Mouse (Mus musculus) stomach, postnatal 0 days (tissue): Measurements from ENCODE around the gene Nsd2. TPM values are rescaled to one million over a fixed set of nuclear protein-coding genes. Genes with fewer than 3 reads are reported as not detected.

Experiments used
- ATAC-seq: fragments of 200-750 bp; cut with Nextera tagmentation; 2 replicates; pipeline ENCODE4 v1.8.0; 2017; ENCODE audit not compliant: low FRiP score, low TSS enrichment
- DNase-seq: peaks from one replicate; pipeline ENCODE4 v3.0.0-alpha.2; 2016; ENCODE audit warnings: low spot score
- H3K27ac ChIP-seq: fragments of 300-500 bp; sonication (generic); replicated peaks from 2 replicates; pipeline ENCODE4 v1.5.1; 2014; ENCODE audit warnings: mild to moderate bottlenecking, control low read depth
- H3K27me3 ChIP-seq: fragments of 300-500 bp; sonication (generic); 2 replicates; pipeline ENCODE4 v1.6.1; 2014; ENCODE audit warnings: low read length; ENCODE audit not compliant: control insufficient read depth, insufficient read depth
- H3K36me3 ChIP-seq: fragments of 300-500 bp; sonication (generic); 2 replicates; pipeline ENCODE4 v1.6.1; 2014; ENCODE audit warnings: low read length, mixed read lengths; ENCODE audit not compliant: control insufficient read depth, insufficient read depth
- H3K4me1 ChIP-seq: fragments of 300-500 bp; sonication (generic); replicated peaks from 2 replicates; pipeline ENCODE4 v1.6.1; 2014; ENCODE audit warnings: antibody characterized with exemption; ENCODE audit not compliant: control insufficient read depth, insufficient read depth
- H3K4me2 ChIP-seq: fragments of 300-500 bp; sonication (generic); replicated peaks from 2 replicates; pipeline ENCODE4 v1.6.1; 2014; ENCODE audit warnings: low read depth, mild to moderate bottlenecking, control low read depth, moderate library complexity
- H3K4me3 ChIP-seq: fragments of 300-500 bp; sonication (generic); 2 replicates; pipeline ENCODE4 v1.5.1; 2014; ENCODE audit warnings: low read depth, low read length, control low read depth
- H3K9ac ChIP-seq: fragments of 300-500 bp; sonication (generic); 2 replicates; pipeline ENCODE4 v1.6.1; 2014; ENCODE audit warnings: mild to moderate bottlenecking, low read length, control low read depth, mixed read lengths
- H3K9me3 ChIP-seq: fragments of 300-500 bp; sonication (generic); 2 replicates; pipeline ENCODE4 v1.6.1; 2016; ENCODE audit warnings: low read length; ENCODE audit not compliant: control insufficient read depth
- CTCF ChIP-seq: IDR thresholded peaks from 2 replicates; pipeline ENCODE4 v1.5.1; 2016; ENCODE audit warnings: antibody characterized with exemption, low read depth, mild to moderate bottlenecking, moderate library complexity
- EP300 ChIP-seq: optimal IDR thresholded peaks from 2 replicates; pipeline ENCODE3; 2016; ENCODE audit warnings: antibody characterized with exemption
- WGBS: fragments of 180-500 bp; shearing (Covaris S2); extraction: QIAGEN DNeasy Blood & Tissue Kit; methylation state at CpG from one replicate; pipeline ENCODE4 v1.1.7; 2014; 5-methylcytosine and 5-hydroxymethylcytosine counted together
- polyA plus RNA-seq: library from polyadenylated mRNA; unstranded; fragments of >200 nt; fragmentation: Nextera tagmentation; extraction: Ambion mirVana; gene quantifications from 2 replicates; pipeline ENCODE4 v1.2.1, GENCODE M21; 2015

Gene Nsd2
- polyA plus RNA-seq, 1 experiment from 2014 or later, result 10.3 TPM

- Histone ChIP-seq H3K9ac (no peak overlapping the region), H3K4me3 (no peak overlapping the region), H3K4me1 (no peaks in the 10 kb centered on the region), H3K27ac (no peak overlapping the region), H3K4me2 (no peak overlapping the region), H3K36me3 (peaks cover 6% of the 10 kb centered on the region), H3K9me3 (no peaks in the 10 kb centered on the region), H3K27me3 (no peaks in the 10 kb centered on the region)
- TF ChIP-seq EP300, result no peak
- TF ChIP-seq CTCF, result no peak
- ATAC-seq (no peak), DNase-seq (no peak)
- 82% methylated on average over 7 of the region's 7 CpGs for WGBS
Observed at GRCm38 (mm10) chr5:33921486-33922235, 101.1 kb downstream of the Nsd2 start.

- no peak overlapping the region for H3K4me3 ChIP-seq
- no peaks in the 10 kb centered on the region for H3K4me1 ChIP-seq
- H3K27ac ChIP-seq, result no peak overlapping the region
- DNase-seq (no peak), ATAC-seq (no peak)
- no peak overlapping the region for H3K9ac ChIP-seq
- no peaks in the 10 kb centered on the region for H3K9me3 ChIP-seq
- H3K36me3 ChIP-seq, result peaks cover 6% of the 10 kb centered on the region
- no peak for TF ChIP-seq EP300
- no peak for TF ChIP-seq CTCF
- H3K27me3 ChIP-seq, result no peaks in the 10 kb centered on the region
- 51% methylated on average over 2 of the region's 2 CpGs for WGBS
- H3K4me2 ChIP-seq, result no peak overlapping the region
Observed at GRCm38 (mm10) chr5:33922566-33922965, 102.0 kb downstream of the Nsd2 start.

GRCm38 (mm10) chr5:33926170-33926569 lies 105.6 kb downstream of the Nsd2 start:
- ATAC-seq (no peak), DNase-seq (no peak)
- Histone ChIP-seq H3K27me3 (no peaks in the 10 kb centered on the region), H3K9ac (no peak overlapping the region), H3K4me2 (no peak overlapping the region), H3K9me3 (no peaks in the 10 kb centered on the region), H3K27ac (no peak overlapping the region), H3K4me1 (no peaks in the 10 kb centered on the region), H3K36me3 (peaks cover 8% of the 10 kb centered on the region; the same call in 1 of the 2 replicates), H3K4me3 (no peak overlapping the region)
- TF ChIP-seq CTCF (no peak), EP300 (no peak)

- no peak overlapping the region for H3K4me3 ChIP-seq
- H3K9ac ChIP-seq, result no peak overlapping the region
- H3K36me3 ChIP-seq, result peaks cover 6% of the 10 kb centered on the region; the same call in 1 of the 2 replicates
- TF ChIP-seq EP300 (no peak), CTCF (no peak)
- H3K27ac ChIP-seq, result no peak overlapping the region
- DNase-seq (no peak), ATAC-seq (no peak)
- no peak overlapping the region for H3K4me2 ChIP-seq
- WGBS, result 83% methylated on average over 2 of the region's 2 CpGs
- H3K9me3 ChIP-seq, result no peaks in the 10 kb centered on the region
- no peaks in the 10 kb centered on the region for H3K27me3 ChIP-seq
- H3K4me1 ChIP-seq, result 0 out of 2 replicates have a peak, but pooled peaks cover 4% of the 10 kb centered on the region
Observed at GRCm38 (mm10) chr5:33932413-33932812, 111.9 kb downstream of the Nsd2 start.

- H3K36me3 ChIP-seq, result peaks cover 6% of the 10 kb centered on the region; the same call in 1 of the 2 replicates
- H3K9ac ChIP-seq, result no peak overlapping the region
- DNase-seq (no peak), ATAC-seq (no peak)
- WGBS, result 85% methylated on average over 2 of the region's 2 CpGs
- H3K4me3 ChIP-seq, result no peak overlapping the region
- H3K9me3 ChIP-seq, result no peaks in the 10 kb centered on the region
- no peak overlapping the region for H3K4me2 ChIP-seq
- no peaks in the 10 kb centered on the region for H3K27me3 ChIP-seq
- no peak overlapping the region for H3K27ac ChIP-seq
- H3K4me1 ChIP-seq, result 0 out of 2 replicates have a peak, but pooled peaks cover 4% of the 10 kb centered on the region
- TF ChIP-seq EP300 (no peak), CTCF (no peak)
Observed at GRCm38 (mm10) chr5:33934081-33934480, 113.6 kb downstream of the Nsd2 start.

- WGBS, result 57% methylated on average over 7 of the region's 7 CpGs
- Histone ChIP-seq H3K27ac (no peak overlapping the region), H3K9me3 (no peaks in the 10 kb centered on the region), H3K4me2 (peak overlapping the region; percentile 56), H3K4me1 (0 out of 2 replicates have a peak, but pooled peaks cover 4% of the 10 kb centered on the region), H3K36me3 (peaks cover 6% of the 10 kb centered on the region; the same call in 1 of the 2 replicates), H3K4me3 (peak overlapping the region; percentile 90), H3K9ac (no peak overlapping the region), H3K27me3 (no peaks in the 10 kb centered on the region)
- DNase-seq, result no peak
- TF ChIP-seq EP300 (no peak), CTCF (no peak)
- ATAC-seq, result no peak
Observed at GRCm38 (mm10) chr5:33934877-33935276, 114.4 kb downstream of the Nsd2 start.
